Mouse (Mus musculus): ENCODE data around the gene Eif4g2. TPM values are rescaled to one million over a fixed set of nuclear protein-coding genes. Genes with fewer than 3 reads are reported as not detected.
A peak's percentile ranks its signal among the peaks of the same experiment; 100 is the strongest.

Gene Eif4g2
- polyA plus RNA-seq, 1 experiment, result 88.3 TPM

DNA sequence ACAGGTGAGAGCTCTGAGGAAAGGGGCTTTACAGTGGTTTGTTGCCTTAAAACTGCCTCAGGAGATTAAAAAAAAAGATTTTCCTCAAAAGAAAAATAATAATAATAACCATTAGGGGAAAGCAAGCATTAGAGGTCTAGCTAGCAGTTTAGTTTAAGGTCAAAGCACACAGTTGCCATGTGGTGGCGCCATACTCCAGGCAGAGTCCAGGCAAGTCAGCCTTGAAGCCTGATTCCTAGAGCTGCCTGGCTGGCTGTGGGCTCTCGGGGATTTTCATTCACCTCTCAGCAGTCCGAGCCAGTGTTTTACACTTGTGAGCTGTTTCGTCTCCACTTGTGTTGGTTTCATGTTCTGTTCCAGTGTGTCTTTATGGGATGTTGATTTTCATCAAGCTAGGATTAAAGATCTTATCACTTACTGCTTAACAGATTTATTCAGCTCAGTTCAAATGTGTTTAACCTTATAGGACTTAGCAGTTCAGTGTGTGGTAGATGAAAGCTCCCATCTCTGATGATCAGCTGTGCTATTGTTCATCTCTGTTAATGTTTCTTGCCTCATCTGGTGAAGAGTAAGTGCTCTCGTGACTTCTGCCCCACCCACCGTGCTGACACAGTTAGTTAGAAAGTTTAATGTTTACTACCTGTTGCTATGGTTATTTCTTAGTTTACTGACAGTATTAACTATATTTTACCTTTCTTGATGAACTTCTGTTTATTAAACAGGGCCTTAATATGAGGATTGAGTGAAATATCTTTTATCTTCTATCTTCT, 33.0 kb downstream of the Eif4g2 start:
- peak; percentile 83 for TF ChIP-seq CTCF (IDR thresholded peaks at IDR 0.05; ENCODE audit: insufficient read depth, low read length)
- no peak for TF ChIP-seq POLR2A (IDR thresholded peaks at IDR 0.05; ENCODE audit: borderline replicate concordance, extremely low read depth, low read depth, low read length)
- peak; percentile 41 for DNase-seq
- Histone ChIP-seq H3K4me1 (ENCODE audit: control insufficient read depth, insufficient read depth, low read length) (no peaks in the 10 kb centered on the region), H3K4me3 (replicated peaks; ENCODE audit: extremely low read depth, low read depth, low read length) (no peak overlapping the region)
- 60% methylated on average over 6 of the region's 6 CpGs for WGBS

DNA sequence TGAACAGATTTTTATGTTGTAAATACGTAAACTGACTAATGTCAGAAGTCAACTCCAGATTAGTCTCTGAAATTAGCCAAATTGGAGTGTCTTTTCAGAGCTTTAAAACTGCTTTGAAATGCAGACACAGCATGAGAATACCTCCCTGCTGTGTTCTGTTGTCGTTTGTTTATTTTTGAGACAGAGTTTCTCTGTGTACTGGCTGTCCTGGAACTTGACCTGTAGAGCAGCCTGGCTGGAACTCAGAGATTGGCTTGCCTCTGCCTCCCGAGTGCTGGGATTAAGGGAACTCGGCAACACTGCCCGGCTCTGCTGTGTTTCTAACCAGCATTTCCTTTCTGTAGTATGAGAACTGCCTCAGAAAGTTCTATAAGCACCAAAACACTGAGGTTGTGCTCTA, 33.9 kb downstream of the Eif4g2 start:
- H3K4me3 ChIP-seq (replicated peaks; ENCODE audit: extremely low read depth, low read depth, low read length), result no peak overlapping the region
- TF ChIP-seq POLR2A (IDR thresholded peaks at IDR 0.05; ENCODE audit: borderline replicate concordance, extremely low read depth, low read depth, low read length), result no peak
- TF ChIP-seq CTCF (IDR thresholded peaks at IDR 0.05; ENCODE audit: insufficient read depth, low read length), result no peak
- DNase-seq, result no peak
- 85% methylated on average over 5 of the region's 5 CpGs for WGBS
- no peaks in the 10 kb centered on the region for H3K4me1 ChIP-seq (ENCODE audit: control insufficient read depth, insufficient read depth, low read length)

DNA sequence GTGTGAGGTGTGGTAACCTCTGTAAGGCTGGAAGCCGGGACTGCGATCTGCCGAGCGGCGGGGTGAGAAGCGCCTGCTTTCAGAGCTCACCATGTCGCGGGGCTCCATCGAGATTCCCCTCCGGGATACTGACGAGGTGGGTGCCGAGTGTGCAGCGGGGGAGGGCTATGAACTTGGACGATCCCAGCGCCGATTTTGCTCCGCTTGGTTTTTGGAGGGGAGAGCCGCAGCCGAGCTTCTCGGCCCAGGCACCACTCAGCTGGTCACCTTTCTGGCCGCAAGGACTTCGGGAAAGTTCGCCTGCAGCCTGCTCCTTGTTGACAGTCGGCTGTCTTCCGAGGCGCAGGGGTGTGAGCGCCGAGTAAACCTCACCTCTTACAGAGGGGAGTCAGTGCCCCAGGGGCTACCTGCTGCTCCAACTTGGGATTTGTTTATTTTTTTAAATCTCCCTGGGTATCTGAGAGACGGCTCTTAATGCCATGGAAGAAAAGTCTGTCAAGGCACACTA, 53.7 kb downstream of the Eif4g2 start:
- peaks cover under 1% of the 10 kb centered on the region; the same call in 1 of the 2 replicates for H3K4me1 ChIP-seq (ENCODE audit: control insufficient read depth, insufficient read depth, low read length)
- no peak for DNase-seq
- WGBS, result under 1% methylated on average over 29 of the region's 29 CpGs
- peak overlapping the region; percentile 99 for H3K4me3 ChIP-seq (replicated peaks; ENCODE audit: extremely low read depth, low read depth, low read length)
- no peak for TF ChIP-seq POLR2A (IDR thresholded peaks at IDR 0.05; ENCODE audit: borderline replicate concordance, extremely low read depth, low read depth, low read length)

DNA sequence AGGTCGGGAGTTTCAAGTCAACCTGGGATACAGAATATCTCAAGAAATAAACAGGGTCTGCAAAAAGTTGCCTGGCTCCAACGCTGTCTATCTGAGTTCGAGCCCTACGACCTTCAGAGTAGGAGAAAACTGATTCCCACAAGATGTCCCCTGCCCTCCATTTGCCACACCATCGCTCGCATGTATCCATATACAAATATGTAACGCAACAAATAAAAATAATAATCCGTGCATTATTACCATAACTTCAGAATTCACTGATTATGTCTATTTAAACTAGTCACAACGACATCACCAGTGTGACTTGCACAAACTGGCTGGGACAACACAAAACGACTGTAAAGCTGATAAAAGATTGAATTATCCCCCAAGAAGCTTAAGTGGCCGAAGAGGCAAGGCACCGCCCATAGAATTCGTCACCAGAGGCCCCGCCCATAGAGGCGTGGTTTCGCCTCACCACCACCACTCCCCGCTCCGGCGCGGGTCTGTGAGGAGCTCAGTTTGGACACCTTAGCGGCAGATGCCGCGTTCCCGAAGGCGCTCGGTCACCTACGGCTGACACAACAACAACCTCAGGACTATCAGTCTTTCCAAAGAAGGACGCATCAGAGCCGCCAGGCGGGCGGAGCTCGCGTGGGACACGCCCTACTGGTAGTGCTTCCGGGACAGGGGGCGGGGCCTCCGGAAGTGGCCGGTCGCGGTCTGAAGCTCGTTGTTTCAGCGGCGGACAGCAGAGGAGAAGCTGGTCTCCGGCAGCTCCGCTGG, 54.4 kb downstream of the Eif4g2 start, which contains the start of gene Ctr9:
Gene Ctr9 (plus strand): TSS at position 671 of the 765 bp plus-strand sequence.
- Histone ChIP-seq H3K4me3 (replicated peaks; ENCODE audit: extremely low read depth, low read depth, low read length) (peak within 1 kb of the TSS; percentile 99), H3K4me1 (ENCODE audit: control insufficient read depth, insufficient read depth, low read length) (peaks cover 2% of the 10 kb centered on the region; the same call in 1 of the 2 replicates)
- 4% methylated on average over 45 of the region's 45 CpGs for WGBS
- TF ChIP-seq POLR2A (IDR thresholded peaks at IDR 0.05; ENCODE audit: borderline replicate concordance, extremely low read depth, low read depth, low read length) (peak; percentile 90), CTCF (IDR thresholded peaks at IDR 0.05; ENCODE audit: insufficient read depth, low read length) (no peak)
- DNase-seq, result peak; percentile 96

DNA sequence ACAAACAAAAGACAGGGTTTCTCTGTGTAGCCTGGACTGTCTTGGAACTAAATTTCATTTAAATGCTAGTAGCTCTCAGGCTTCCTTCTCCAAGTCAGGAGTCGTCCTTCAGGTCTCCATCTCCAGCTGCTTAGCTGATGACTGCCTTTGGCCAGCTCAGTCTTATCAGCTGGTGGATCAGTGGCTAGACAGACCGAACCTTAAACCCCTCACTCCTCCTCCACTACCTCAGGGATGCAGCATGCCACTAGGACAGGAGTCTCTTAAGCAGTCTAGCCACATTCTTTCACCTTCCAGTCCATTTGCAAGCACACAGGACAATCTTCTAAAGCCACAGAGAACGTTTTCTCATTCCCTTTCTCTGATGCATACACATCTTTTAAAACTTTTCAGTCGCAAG, 57.9 kb downstream of the Eif4g2 start:
- TF ChIP-seq POLR2A (IDR thresholded peaks at IDR 0.05; ENCODE audit: borderline replicate concordance, extremely low read depth, low read depth, low read length) (no peak), CTCF (IDR thresholded peaks at IDR 0.05; ENCODE audit: insufficient read depth, low read length) (no peak)

GRCm38 (mm10) chr7:111024068-111024594, 58.7 kb downstream of the Eif4g2 start:
- peak; percentile 31 for DNase-seq
- Histone ChIP-seq H3K4me3 (replicated peaks; ENCODE audit: extremely low read depth, low read depth, low read length) (no peak overlapping the region), H3K4me1 (ENCODE audit: control insufficient read depth, insufficient read depth, low read length) (0 out of 2 replicates have a peak, but pooled peaks cover 2% of the 10 kb centered on the region)
- TF ChIP-seq POLR2A (IDR thresholded peaks at IDR 0.05; ENCODE audit: borderline replicate concordance, extremely low read depth, low read depth, low read length) (no peak), CTCF (IDR thresholded peaks at IDR 0.05; ENCODE audit: insufficient read depth, low read length) (no peak)
- WGBS, result 44% methylated on average over 8 of the region's 8 CpGs

More for the DNA sequence above, 57.9 kb downstream of the Eif4g2 start:
- Histone ChIP-seq H3K4me1 (ENCODE audit: control insufficient read depth, insufficient read depth, low read length) (peaks cover 2% of the 10 kb centered on the region; the same call in 1 of the 2 replicates), H3K4me3 (replicated peaks; ENCODE audit: extremely low read depth, low read depth, low read length) (no peak overlapping the region)
- no peak for DNase-seq
- 49% methylated on average over 4 of the region's 4 CpGs for WGBS

DNA sequence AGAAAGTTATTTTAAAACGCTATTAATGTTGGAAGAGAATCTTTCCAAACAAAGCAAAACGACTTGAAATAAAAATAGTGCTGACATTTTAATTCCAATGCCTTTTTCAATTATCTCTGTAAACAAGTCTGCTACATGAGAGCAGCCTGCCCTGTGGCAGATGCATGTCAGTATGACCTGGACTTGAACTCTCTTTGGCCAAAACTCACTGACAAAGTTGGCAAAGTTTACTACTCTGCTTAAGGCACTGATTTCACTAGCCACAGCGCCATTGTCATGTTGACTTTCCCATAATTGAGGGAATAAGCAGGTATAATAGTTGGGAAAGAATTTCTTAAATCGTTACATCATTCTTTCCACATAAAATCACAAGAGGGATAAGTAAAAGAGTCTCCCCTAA, 62.0 kb downstream of the Eif4g2 start:
- H3K4me1 ChIP-seq (ENCODE audit: control insufficient read depth, insufficient read depth, low read length), result 0 out of 2 replicates have a peak, but pooled peaks cover 2% of the 10 kb centered on the region
- DNase-seq, result no peak
- no peak for TF ChIP-seq CTCF (IDR thresholded peaks at IDR 0.05; ENCODE audit: insufficient read depth, low read length)
- TF ChIP-seq POLR2A (IDR thresholded peaks at IDR 0.05; ENCODE audit: borderline replicate concordance, extremely low read depth, low read depth, low read length), result no peak
- 48% methylated on average over 4 of the region's 4 CpGs for WGBS
- no peak overlapping the region for H3K4me3 ChIP-seq (replicated peaks; ENCODE audit: extremely low read depth, low read depth, low read length)

Other genes starting within 250 kb of the Eif4g2 start
- gene Rnf141, start 238.6 kb downstream of the Eif4g2 start, polyA plus RNA-seq (2012; rRNA removed), result 36.3 and 53.1 TPM in 2 replicates
- 82.0 and 157 TPM in 2 replicates for gene Lyve1, start 219.8 kb downstream of the Eif4g2 start, polyA plus RNA-seq (2012; rRNA removed)
- gene Mrvi1, start 100.6 kb downstream of the Eif4g2 start, polyA plus RNA-seq (2012; rRNA removed), result 7.0 and 10.8 TPM in 2 replicates
- 6.9 and 9.1 TPM in 2 replicates for gene Ctr9, start 54.1 kb downstream of the Eif4g2 start, polyA plus RNA-seq (2012; rRNA removed)

Measured in lung, adult 2 months (tissue).